Mouse (Mus musculus) ES-E14 (cell line): ENCODE measurements around the gene Rnf43. TPM values are rescaled to one million over a fixed set of nuclear protein-coding genes. Genes with fewer than 3 reads are reported as not detected.

Experiments
- DNase-seq: peaks from one replicate; pipeline ENCODE4 v3.0.0-alpha.2; 2013; ENCODE audit warnings: low read depth, low spot score
- H3K27ac ChIP-seq: 2 replicates; pipeline ENCODE4 v1.5.1; 2012; ENCODE audit warnings: low read depth, mild to moderate bottlenecking, low read length, moderate library complexity, mixed read lengths; ENCODE audit not compliant: poor library complexity, insufficient read depth, severe bottlenecking
- H3K36me3 ChIP-seq: 2 replicates; pipeline ENCODE4 v1.6.1; 2012; ENCODE audit warnings: mild to moderate bottlenecking, low read length, moderate library complexity, mixed read lengths; ENCODE audit not compliant: control insufficient read depth, poor library complexity, insufficient read depth, severe bottlenecking
- H3K4me1 ChIP-seq, 2 experiments: fragments of 150-350 bp in 1 of 2; sonication (generic) in 1 of 2; 2 replicates each; pipeline ENCODE4 v1.6.1; 2012; ENCODE audit warnings: low read length in 2 of 2, mild to moderate bottlenecking in 1 of 2, mixed read lengths in 1 of 2; ENCODE audit not compliant: control insufficient read depth in 2 of 2, insufficient read depth in 2 of 2, poor library complexity in 1 of 2
- H3K4me3 ChIP-seq, 2 experiments: fragments of 150-350 bp in 1 of 2; sonication (generic) in 1 of 2; 2 replicates each; pipeline ENCODE4 v1.5.1; 2012; ENCODE audit warnings: low read length in 2 of 2, low read depth in 1 of 2, mild to moderate bottlenecking in 1 of 2, mixed read lengths in 1 of 2; ENCODE audit not compliant: insufficient read depth in 1 of 2, poor library complexity in 1 of 2, severe bottlenecking in 1 of 2
- H3K9ac ChIP-seq: 2 replicates; pipeline ENCODE4 v1.6.1; 2012; ENCODE audit warnings: low read depth, mild to moderate bottlenecking, low read length, mixed read lengths; ENCODE audit not compliant: poor library complexity, insufficient read depth, severe bottlenecking
- H3K9me3 ChIP-seq: fragments of 150-350 bp; sonication (generic); 2 replicates; pipeline ENCODE4 v1.6.1; 2012; ENCODE audit warnings: low read depth, mild to moderate bottlenecking, low read length; ENCODE audit not compliant: control insufficient read depth, insufficient read depth
- CHD2 ChIP-seq: IDR thresholded peaks from 2 replicates; pipeline ENCODE4 v1.6.1; 2014; ENCODE audit warnings: mild to moderate bottlenecking, low read depth, low read length, inconsistent platforms
- HCFC1 ChIP-seq: IDR thresholded peaks from 2 replicates; pipeline ENCODE4 v1.6.1; 2012; ENCODE audit warnings: low read length, inconsistent platforms, borderline replicate concordance; ENCODE audit not compliant: insufficient read depth
- MAFK ChIP-seq: IDR thresholded peaks from 2 replicates; pipeline ENCODE4 v1.6.1; 2014; ENCODE audit warnings: mild to moderate bottlenecking, low read depth, low read length, inconsistent platforms; ENCODE audit not compliant: insufficient read depth
- ZC3H11A ChIP-seq: IDR thresholded peaks from 2 replicates; pipeline ENCODE4 v1.6.1; 2012; ENCODE audit warnings: low read depth, mild to moderate bottlenecking, inconsistent platforms, low read length, borderline replicate concordance
- ZNF384 ChIP-seq: IDR thresholded peaks from 2 replicates; pipeline ENCODE4 v1.6.1; 2012; ENCODE audit warnings: low read depth, low read length, inconsistent platforms
- in situ Hi-C, 2 experiments: fragments of 600-800 bp; cut with MboI; formaldehyde crosslinking; loops; one replicate each; pipeline ENCODE4 v1.15.1; 2025; ENCODE audit warnings: low sequenced_read_pairs in 2 of 2, inconsistent platforms in 1 of 2; ENCODE audit not compliant: unreplicated experiment in 2 of 2
- total RNA-seq: library from RNA; depleted of rRNA; stranded (reverse); fragments of 300-350 nt; gene quantifications from 2 replicates; pipeline ENCODE4 v1.2.3, GENCODE M21; 2012

The Rnf43 gene
- total RNA-seq, 1 experiment: 1.2 TPM

- in situ Hi-C loops: no loop called here
Observed at GRCm38 (mm10) chr11:87678545-87678944, 16.0 kb downstream of the Rnf43 start.

DNA sequence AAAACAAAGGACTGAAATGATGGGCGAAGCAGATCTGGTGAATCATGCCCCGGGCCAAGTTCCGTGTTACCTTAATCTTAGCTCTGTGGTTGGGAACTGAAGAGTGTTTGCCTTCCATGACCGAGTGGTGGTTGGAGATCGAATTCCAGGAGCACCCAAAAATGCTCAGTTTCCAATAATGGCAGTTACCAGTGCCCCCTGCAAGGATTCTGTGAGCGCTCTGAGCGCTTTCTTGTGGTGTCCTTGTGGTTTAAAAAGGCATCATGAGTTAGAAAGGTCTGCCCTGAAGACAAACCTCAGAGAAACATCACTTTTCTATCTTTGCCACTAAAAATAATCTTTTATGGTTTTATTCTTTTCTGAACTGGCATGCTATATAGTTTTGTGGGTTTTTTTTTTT lies 16.5 kb downstream of the Rnf43 start:
- Histone ChIP-seq H3K4me3 (no peak overlapping the region), H3K27ac (no peak overlapping the region), H3K9me3 (no peaks in the 10 kb centered on the region), H3K9ac (no peak overlapping the region), H3K4me1 (peaks cover 0 to 4% of the 10 kb centered on the region in 2 experiments; a peak in 3 of 4 replicates), H3K36me3 (no peaks in the 10 kb centered on the region)
- in situ Hi-C loops: no loop called here
- no peak for DNase-seq
- TF ChIP-seq ZC3H11A: no peak

More at GRCm38 (mm10) chr11:87678545-87678944, 16.0 kb downstream of the Rnf43 start:
- Histone ChIP-seq H3K9me3 (no peaks in the 10 kb centered on the region), H3K4me3 (no peak overlapping the region), H3K36me3 (no peaks in the 10 kb centered on the region), H3K4me1 (peaks cover 0 to 4% of the 10 kb centered on the region in 2 experiments; a peak in 3 of 4 replicates), H3K9ac (no peak overlapping the region), H3K27ac (no peak overlapping the region)
- TF ChIP-seq ZC3H11A (no peak), ZNF384 (no peak), HCFC1 (no peak), MAFK (no peak), CHD2 (no peak)
- no peak for DNase-seq

GRCm38 (mm10) chr11:87680786-87681185 lies 18.3 kb downstream of the Rnf43 start:
- TF ChIP-seq ZNF384 (no peak), HCFC1 (no peak), CHD2 (no peak), MAFK (no peak), ZC3H11A (no peak)
- Histone ChIP-seq H3K4me3 (no peak overlapping the region), H3K9me3 (no peaks in the 10 kb centered on the region), H3K4me1 (peaks cover 2 to 4% of the 10 kb centered on the region in 2 experiments), H3K36me3 (no peaks in the 10 kb centered on the region), H3K27ac (no peak overlapping the region), H3K9ac (no peak overlapping the region)
- no peak for DNase-seq
- in situ Hi-C loops: no loop called here

- DNase-seq: no peak
- Histone ChIP-seq H3K27ac (no peak overlapping the region), H3K4me3 (no peak overlapping the region), H3K36me3 (no peaks in the 10 kb centered on the region), H3K9me3 (no peaks in the 10 kb centered on the region), H3K9ac (no peak overlapping the region), H3K4me1 (peaks cover 5 to 6% of the 10 kb centered on the region in 2 experiments)
- no peak for TF ChIP-seq ZNF384
- TF ChIP-seq MAFK: no peak
- TF ChIP-seq ZC3H11A: no peak
- no peak for TF ChIP-seq HCFC1
- TF ChIP-seq CHD2: no peak
- in situ Hi-C loops: no loop called here
Observed at GRCm38 (mm10) chr11:87682096-87682495, 19.6 kb downstream of the Rnf43 start.
